Mouse (Mus musculus): ENCODE data around the gene Usf3.

The Usf3 gene

DNA sequence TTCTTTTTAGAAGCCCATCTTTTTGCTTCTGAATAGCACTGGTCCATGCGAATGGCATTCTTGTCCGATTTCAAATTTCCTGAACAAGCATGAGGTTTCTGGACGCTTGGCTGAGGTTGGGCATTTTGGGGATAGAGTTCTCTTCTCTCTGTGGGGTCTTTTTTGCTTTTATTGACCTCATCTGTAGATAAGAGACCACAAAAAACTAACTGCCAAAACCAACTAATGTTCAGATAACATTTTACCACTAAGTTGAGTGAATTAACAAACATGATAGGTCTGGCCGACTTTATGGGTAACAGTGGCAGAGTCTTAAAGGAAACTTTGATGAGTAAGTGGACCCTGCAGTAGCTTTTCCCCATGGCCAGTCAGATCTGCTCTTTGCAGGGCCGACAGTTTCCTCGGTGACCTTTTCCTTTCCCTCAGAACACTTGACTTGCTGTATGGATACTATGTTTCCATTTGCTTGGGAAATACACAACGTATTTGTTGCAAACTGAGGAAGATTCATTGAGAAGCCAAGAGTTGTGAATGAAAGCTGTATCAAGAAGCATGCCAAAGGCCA lies 1.0 kb downstream of the Usf3 start:
- DNase-seq (ENCODE audit: low spot score in 2 of 2): no peak

DNA sequence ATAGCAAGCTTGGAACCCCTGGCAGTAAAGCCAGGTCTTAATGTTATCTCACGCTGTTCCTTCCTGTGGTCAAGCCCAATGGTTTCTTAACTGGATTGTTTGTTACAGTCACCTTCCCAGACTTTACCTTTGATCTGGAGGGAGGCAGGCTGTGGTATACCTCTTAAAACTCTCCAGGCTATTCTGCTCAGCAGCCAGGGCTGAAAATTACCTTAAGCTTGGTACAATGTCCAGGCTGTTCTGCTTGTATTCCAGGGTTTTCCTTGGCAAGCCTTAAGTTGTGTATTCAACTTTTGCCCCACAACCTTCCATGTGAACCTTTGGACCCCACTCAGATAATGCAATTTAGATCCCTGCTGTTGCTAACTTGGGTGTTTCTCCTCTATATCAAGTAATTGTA lies 2.0 kb downstream of the Usf3 start:
- no peak for DNase-seq (ENCODE audit: low spot score in 2 of 2)

DNA sequence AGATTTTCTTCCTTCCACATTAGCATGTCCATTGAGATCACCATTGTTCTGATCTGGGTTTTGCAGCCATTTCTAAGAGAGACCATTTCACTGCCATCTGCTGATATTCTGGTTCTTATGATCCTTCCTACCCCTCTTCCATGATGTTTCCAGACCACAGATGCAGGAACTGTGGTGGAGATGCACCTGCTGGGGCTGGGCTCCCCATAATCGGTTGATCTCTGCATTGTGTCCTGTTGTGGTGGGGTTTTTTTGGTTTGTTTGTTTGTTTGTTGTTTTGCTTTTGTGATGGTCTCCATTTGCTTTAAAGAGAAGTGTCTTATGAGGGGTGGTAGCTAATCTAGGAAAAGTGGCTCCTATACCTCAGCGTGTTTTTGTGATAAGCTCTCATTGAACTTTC lies 3.5 kb downstream of the Usf3 start:
- no peak for DNase-seq (ENCODE audit: low spot score in 2 of 2)

DNA sequence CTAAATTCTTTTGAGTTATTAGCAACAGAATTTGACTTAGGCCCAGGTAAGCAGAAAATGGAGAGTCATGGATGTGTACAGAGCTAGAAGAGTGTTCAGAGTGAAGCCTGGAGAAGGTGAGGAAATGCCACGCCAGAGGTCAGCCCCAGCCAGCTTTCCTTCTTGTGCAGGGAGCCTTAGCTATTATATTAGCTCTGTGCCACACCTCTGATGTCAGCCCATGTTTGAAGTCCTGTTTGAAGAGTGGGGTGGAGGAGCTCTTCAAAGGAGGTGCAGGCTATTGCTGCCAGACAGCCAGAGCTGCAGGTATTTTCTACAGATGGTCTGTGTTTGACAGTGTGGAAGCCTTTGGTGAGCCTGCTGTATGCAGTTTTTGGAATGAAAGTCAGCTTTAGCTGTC lies 5.5 kb downstream of the Usf3 start:
- no peak for DNase-seq (ENCODE audit: low spot score in 2 of 2)

DNA sequence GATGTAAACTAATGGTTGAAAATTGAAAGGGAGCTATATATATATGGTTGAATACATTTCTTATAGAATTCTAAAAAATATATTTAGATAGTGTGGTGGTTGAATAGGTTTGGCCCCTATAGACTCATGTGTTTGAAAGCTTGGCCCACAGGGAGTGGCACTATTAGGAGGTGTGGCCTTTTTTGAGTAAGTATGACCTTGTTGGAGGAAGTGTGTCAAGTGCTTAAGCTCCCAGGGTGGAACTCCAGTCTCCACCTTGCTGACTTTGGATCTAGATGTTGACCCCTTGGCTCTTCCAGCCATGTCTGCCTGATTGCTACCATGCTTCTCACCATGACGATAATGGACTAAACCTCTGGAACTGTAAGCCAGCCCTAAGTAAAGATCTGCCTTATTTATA lies 9.6 kb downstream of the Usf3 start:
- DNase-seq (ENCODE audit: low spot score in 2 of 2): no peak

DNA sequence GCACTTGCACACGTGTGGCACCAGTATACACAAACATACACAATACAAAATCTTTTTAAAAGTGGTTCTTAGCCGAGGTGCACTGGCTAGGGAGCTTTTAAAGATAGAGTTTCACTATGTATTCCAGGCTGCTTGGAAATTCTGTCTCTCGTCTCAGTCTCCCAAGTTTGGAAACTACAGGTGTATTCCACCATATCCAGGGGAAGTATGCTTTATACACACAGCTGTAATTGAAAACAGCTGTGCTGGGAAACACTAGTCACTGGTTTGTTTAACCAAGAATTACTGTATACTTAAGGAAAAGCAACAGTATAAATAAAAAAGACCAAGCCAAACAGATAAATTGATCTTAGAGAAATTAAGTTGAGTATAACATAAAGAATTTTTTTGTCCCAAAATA lies 11.7 kb downstream of the Usf3 start:
- no peak for DNase-seq (ENCODE audit: low spot score in 2 of 2)

DNA sequence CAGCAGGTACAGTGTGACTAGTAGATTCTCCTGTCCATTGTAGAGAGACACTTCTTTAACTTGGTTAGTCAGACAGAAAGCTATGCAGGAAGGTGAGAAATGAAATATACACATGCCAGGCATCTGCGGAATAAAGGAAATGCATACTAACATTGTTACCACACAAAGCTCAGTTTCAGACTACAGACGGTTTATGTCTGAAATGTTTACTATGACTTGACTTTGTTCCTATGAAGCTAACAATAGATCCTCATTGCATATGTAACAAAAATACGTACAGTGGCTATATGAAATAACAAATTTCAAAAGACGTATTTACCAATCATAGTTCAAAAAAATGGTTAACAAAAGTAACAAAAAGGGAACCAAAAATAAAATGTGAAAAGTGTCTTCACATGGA lies 14.1 kb downstream of the Usf3 start:
- DNase-seq (ENCODE audit: low spot score in 2 of 2): no peak

DNA sequence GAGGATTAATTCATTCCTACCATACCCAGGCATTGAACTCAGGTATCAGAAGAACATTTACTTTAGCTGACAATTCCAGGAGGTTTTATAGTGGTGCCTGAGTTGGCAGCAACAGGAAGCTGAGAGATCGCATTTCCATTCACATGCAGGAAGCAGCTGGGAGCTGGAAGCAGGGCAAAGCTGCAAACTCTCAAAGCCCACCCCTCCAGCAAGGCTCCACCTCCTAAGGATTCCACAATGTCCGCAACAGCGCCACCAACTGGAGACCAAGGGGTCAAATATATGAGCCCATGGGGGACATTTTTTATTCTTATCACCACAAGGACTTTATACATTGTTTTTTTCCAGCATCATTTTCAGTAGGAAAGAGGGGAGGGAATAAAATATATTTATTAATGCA lies 15.7 kb downstream of the Usf3 start:
- no peak for DNase-seq (ENCODE audit: low spot score in 2 of 2)

DNA sequence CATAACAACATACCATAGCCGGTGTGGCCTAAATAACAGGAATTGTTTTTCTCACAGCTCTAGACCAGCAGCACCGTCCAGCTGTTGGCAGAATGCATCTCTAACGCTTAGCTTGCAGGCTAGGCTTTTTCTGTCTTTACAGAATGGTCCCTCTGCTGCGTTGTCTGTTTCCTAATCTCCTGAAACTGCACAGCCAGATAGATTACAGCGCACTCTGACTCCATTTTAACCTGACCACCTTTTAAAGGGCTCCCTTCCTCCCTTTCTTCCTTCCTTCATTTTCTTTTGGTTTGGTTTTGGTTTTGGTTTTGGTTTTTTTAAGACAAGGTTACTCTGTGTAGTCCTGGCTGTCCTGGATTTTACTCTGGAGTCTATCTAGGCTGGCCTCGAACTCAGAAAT lies 17.0 kb downstream of the Usf3 start:
- DNase-seq (ENCODE audit: low spot score in 2 of 2): no peak

DNA sequence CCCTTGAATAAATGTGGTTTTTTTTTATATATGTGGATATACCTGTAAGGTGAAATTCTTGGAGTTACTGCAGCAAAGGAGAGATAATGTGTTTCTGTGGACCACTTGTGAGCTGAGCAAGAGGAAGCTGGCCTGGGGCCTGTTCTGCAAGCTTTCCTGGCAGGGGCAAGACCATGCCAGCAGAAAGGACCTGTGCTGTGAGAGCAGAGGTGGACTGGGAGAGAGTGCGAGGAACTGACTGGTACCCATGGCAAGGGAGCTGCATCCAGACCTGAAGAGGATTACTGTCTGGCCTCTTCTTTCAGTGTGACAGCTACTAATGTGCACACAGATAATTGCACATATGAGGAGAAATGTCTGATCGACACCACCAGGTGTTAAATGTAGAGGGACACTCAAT lies 17.9 kb downstream of the Usf3 start:
- no peak for DNase-seq (ENCODE audit: low spot score in 2 of 2)

DNA sequence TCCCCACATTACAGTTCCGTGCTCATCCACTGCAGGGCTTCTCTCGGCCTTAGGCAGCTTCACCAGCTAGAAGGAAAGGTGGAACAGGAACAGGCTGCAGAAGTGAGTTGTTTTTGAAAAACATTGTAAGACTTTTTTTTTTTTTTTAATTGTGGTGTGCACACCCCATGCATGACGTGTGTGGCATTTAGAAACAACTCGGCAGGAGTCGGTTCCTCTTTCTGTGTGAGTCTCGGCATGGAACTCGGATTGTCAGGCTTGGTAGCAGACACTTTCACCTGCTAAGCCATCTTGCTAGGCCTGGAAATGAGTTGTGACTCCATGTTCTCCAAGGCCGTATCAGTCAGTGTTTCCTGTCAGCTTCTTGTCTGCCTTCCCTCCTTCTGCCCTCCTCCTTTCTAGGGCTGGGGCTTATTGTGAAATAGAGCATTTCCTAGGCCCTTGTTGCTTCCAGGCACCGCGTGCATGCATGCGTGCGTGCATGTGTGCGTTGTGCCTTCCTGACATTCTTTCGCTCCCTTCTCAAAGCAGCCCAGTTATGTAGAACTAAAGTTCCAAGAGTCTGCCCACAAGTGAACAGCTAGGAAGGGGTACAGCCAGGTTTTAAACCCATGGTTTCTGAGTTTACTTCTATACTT lies 26.1 kb downstream of the Usf3 start:
- peak in 1 of 2 experiments; percentile 65 for DNase-seq (ENCODE audit: low spot score in 2 of 2)

DNA sequence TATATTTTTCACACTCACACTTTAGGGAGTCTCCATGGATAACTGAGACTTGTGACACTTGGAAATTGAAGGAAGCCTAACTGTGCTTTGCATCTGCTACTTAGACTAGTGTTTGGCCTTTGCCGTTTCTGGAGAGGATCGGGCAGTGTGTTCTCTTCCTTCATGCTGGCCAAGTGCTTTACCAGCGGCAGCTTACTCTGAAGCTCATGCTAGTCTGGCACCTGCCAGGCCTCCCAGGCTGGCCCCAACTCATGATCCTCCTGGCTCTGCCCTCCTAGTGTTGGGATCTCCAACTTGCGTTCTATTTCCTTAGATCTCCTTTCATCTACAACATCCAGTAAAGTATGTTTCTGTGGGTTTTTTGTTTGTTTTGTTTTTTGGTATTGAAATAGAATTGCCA lies 27.1 kb downstream of the Usf3 start:
- no peak for DNase-seq (ENCODE audit: low spot score in 2 of 2)

DNA sequence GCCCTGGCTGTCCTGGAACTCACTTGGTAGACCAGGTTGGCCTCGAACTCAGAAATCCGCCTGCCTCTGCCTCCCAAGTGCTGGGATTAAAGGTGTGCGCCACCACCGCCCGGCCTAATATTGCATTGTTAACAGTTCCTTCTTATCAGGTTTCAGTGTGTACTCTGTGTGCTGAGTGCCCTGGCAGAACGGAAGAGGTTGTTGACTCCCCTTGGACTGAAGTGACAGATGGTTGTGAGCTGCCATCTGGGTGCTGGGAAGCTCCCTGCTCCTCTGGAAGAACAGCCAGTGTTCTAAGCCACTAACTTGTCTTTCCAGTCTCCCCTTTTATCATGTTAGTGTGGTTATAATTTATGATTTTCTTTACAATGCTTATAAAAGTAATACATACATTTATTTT lies 31.3 kb downstream of the Usf3 start:
- no peak for DNase-seq (ENCODE audit: low spot score in 2 of 2)

DNA sequence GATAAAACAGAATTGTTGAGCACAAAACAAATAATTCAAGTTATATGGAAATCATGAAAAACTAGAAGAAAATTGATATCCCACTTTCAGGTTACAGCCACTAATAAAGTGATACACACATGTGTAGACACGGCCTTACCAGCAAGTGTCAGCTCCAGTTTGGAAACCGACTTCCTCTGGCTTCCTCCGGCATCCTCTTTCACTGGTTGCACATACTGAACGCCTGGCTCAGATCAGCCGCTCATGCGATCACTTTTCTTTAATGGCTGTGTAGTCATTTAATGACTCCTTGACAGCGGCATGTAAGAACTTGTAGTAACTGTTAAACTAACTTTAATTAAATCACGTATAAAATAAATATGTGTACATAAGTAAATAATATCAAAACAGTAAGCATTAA lies 32.9 kb downstream of the Usf3 start:
- no peak for DNase-seq (ENCODE audit: low spot score in 2 of 2)

DNA sequence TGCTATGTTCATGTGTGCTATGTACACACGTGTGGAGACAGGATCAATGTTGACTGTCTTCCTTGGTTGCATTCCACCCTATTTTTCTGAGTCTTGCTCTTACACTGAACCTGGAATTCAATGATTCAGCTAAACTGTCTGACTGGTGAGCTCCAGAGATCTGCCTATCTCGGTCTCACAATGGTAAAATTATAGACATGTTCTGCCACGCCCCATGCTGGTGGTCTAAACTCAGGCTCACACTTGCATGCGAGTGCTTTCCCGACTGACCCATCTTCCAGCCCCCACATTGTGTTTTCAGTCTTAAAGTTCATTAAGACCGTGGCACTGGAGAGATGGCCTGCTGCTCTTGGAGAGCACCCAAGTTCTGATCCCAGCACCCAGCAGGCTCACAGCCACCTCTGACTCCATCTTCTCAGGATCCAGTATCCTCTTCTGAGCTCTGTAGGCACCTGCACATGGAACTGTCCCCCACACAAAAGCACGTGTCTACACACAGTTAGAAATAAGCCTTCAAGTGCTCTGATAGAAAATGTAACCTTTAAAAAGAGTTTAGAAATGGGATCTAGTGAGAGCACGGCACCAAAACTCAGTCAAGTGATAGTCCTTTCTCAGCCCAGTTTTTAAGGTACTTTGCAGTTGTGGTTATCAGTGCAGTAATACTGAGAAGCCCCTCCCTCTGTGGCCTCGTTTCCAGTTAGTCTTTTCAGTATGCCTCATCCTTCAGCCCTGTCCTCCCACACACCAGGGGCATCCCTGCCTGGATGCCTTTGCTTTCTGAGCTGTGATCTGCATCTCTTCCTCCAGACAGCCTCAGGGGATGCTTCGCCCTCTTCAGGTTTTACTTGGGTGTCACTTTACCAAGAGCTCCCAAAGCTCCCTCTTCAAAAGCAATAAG lies 37.4 kb downstream of the Usf3 start:
- no peak for DNase-seq (ENCODE audit: low spot score in 2 of 2)

DNA sequence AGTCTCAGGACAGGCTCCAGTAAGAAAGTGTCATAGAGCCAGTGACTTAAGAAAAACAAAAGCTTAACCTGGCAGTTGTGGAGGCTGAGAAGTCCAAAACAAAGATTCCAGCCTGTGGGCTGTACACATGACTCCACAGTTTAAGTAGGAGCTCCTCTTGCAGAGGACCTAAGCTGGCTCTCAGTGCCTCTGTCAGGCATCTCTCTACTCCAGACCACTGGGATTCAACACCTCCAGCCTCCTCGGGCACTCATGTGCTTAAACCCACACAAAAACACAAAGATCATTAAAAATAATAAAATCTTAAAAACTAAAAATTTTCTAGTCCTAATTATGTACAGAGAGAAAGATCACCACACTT lies 38.0 kb downstream of the Usf3 start:
- DNase-seq (ENCODE audit: low spot score in 2 of 2): no peak

DNA sequence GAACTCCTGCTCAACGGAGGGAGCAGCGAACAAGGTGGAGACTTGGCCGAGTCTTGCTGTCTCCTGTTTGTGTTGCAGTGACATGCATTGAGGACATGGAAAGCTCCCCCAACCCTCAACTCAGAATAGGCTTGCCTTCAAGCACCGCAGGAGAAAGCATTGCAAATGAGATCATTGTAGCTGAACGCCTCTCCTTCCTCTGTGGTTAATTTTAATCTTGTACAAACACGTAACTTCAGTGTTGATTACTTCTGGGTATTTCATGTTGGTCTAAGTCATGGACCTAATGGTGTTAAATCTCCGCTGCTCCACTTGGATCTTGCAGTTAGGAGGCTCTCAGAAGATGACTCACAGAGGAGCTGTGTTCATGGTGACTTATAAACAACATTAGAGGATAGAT lies 39.7 kb downstream of the Usf3 start:
- peak in 1 of 2 experiments; percentile 6 for DNase-seq (ENCODE audit: low spot score in 2 of 2)

DNA sequence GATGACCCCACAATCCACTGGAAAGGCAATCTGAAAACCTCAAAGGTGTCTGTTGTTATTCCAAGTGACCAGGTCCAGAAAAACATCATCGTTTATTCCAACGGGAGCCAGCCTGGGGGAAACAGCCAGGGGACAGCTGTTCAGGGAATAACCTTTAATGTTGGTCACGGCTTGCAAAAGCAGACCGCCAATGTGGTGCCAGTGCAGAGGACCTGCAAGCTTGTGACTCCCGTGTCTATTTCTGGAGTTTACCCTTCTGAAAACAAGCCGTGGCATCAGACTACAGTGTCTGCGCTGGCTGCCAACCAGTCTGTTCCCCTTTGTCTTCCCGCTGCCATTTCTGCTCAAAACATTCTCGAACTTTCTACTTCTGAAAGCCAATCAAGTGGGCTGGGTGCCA lies 42.5 kb downstream of the Usf3 start:
- no peak for DNase-seq (ENCODE audit: low spot score in 2 of 2)

DNA sequence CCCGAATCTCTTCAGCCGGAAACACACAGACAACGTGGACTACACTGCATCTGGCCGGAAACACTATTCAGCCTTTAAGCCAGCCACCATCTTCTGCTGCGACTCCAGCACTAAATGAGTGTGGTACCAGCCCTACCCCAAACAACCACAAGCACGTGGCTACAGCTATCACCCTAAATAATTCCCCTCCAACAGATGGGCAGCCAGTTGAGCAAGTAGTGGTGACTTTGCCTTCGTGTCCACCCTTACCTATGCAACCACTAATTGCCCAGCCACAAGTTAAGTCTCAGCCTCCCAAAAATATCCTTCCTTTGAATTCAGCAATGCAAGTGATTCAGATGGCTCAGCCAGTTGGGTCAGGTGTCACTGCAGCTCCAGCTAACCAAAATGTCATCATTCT lies 43.4 kb downstream of the Usf3 start:
- DNase-seq (ENCODE audit: low spot score in 2 of 2): no peak

DNA sequence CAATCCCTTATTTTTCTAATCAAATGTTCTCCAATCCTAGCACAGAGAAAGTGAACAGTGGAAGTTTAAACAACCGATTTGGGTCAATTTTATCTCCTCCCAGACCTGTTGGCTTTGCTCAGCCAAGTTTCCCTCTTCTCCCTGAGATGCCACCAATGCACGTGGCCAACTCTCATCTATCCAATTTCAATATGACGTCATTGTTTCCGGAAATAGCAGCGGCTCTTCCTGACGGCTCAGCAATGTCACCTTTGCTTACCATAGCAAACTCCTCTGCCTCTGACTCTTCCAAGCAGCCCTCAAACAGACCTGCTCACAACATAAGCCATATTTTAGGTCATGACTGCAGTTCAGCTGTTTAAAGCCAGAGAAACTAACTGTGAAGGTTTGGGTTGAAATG lies 48.4 kb downstream of the Usf3 start:
- no peak for DNase-seq (ENCODE audit: low spot score in 2 of 2)

DNA sequence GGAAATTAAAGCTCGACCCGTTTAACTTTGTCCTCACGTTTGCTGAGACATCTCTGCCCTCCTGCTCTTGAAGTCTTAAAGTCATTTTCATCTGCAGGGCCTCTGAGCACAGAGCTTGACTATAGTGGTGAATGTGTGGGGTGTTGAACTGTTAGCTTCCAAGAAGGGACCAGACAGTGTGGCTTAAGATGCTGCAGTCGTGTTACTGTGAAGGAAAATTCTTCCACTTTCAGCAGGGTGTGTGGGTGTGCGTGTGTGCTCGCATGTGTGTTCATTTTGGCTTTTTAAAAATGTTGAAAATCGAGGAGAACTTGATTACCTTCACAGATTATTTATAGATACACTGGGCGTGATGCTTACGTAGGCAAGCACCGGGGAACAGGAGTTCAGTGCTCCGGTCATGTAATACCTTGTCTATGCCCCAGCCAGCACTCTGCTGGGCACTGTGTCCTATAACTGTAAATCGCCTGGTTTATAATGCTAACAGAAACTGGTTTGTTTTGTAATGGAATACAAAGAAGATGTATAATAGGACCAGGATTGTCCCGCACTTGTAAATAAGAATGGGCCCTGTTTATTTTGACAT lies 53.8 kb downstream of the Usf3 start:
- no peak for DNase-seq (ENCODE audit: low spot score in 2 of 2)

DNA sequence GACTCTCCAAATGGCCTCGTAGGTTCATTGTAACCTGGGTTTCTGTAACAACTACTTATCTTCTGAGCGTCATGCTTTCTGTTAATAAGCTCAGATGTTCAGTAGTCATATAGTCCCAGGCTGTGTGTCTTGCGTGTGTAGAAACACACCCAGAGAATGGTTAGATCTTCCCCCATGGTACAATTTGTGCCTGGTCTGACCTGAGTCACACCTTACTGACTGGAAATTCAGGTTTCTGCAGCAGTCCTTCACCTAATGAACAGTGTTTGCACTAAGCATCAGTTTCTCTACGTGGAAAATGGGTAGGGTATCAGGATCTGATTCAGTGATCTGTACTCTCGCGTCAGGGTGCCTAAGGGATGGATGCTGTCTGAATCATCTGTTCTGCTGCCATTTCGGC lies 60.0 kb downstream of the Usf3 start:
- DNase-seq (ENCODE audit: low spot score in 2 of 2): no peak

DNA sequence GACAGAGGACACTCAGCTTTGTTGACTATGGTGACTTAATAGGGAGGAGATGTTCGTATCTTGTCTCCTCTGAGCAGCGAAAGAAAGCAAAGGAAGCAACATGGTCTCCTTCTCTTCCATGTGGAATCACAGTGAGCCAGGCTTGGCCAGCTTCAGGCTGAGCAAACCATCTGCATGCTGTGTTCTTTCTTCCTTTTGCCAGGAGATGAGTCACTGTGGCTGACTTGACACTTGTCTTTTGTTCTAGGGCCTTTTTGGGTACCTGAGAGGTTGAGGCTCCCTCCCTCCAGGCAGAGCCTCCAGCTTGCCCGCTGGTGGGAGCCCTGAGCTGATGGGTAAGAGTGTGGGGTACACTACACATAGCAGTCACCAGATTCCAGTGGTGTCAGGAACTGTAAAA lies 64.8 kb downstream of the Usf3 start:
- DNase-seq (ENCODE audit: low spot score in 2 of 2): no peak
